Mouse (Mus musculus): ENCODE measurements around the gene Tiam1. TPM values are rescaled to one million over a fixed set of nuclear protein-coding genes. Genes with fewer than 3 reads are reported as not detected.

Tiam1 gene
- polyA plus RNA-seq, 1 experiment from 2014 or later: 7.4 TPM

GRCm38 (mm10) chr16:90103726-90104125, 39.8 kb downstream of the Tiam1 start:
- Histone ChIP-seq H3K4me1 (ENCODE audit: control insufficient read depth, insufficient read depth, low read length) (peaks cover 4% of the 10 kb centered on the region; the same call in 1 of the 2 replicates), H3K4me3 (ENCODE audit: low read length) (no peak overlapping the region), H3K9me3 (ENCODE audit: control insufficient read depth, low read length) (no peaks in the 10 kb centered on the region), H3K27ac (ENCODE audit: low read length) (no peak overlapping the region), H3K27me3 (replicated peaks; ENCODE audit: control insufficient read depth, insufficient read depth, low read length) (no peaks in the 10 kb centered on the region), H3K36me3 (ENCODE audit: control insufficient read depth, insufficient read depth, low read length) (no peaks in the 10 kb centered on the region), H3K9ac (ENCODE audit: low read depth, low read length) (no peak overlapping the region), H3K4me2 (ENCODE audit: low read depth, low read length) (no peak overlapping the region)
- ATAC-seq: no peak
- 68% methylated on average over 2 of the region's 2 CpGs for WGBS

DNA sequence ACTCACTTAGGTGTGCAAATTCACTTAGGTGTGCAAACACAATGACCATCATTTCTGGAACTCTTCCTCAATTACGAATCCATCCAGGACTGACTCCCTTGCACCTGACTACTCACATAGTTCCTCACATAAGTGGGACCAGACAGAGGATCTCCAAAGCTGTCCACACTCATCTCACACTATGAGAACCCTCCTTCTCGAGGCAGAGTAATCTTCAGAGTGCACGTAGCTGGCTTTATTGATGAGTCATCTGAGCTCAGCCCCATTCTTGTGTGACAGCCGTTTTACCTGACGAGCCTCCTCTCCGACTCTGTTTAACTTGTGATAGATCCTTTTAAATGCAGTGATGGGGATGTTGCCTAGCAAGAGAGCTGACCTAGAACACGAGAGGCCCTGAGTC, 41.0 kb downstream of the Tiam1 start:
- H3K4me2 ChIP-seq (ENCODE audit: low read depth, low read length): no peak overlapping the region
- 63% methylated on average over 7 of the region's 7 CpGs for WGBS
- no peaks in the 10 kb centered on the region for H3K9me3 ChIP-seq (ENCODE audit: control insufficient read depth, low read length)
- H3K4me3 ChIP-seq (ENCODE audit: low read length): no peak overlapping the region
- H3K9ac ChIP-seq (ENCODE audit: low read depth, low read length): no peak overlapping the region
- H3K4me1 ChIP-seq (ENCODE audit: control insufficient read depth, insufficient read depth, low read length): peaks cover 4% of the 10 kb centered on the region; the same call in 1 of the 2 replicates
- H3K27me3 ChIP-seq (replicated peaks; ENCODE audit: control insufficient read depth, insufficient read depth, low read length): no peaks in the 10 kb centered on the region
- ATAC-seq: no peak
- H3K27ac ChIP-seq (ENCODE audit: low read length): no peak overlapping the region
- no peaks in the 10 kb centered on the region for H3K36me3 ChIP-seq (ENCODE audit: control insufficient read depth, insufficient read depth, low read length)

- H3K27ac ChIP-seq (ENCODE audit: low read length): no peak overlapping the region
- 61% methylated on average over 11 of the region's 11 CpGs for WGBS
- H3K4me3 ChIP-seq (ENCODE audit: low read length): no peak overlapping the region
- no peaks in the 10 kb centered on the region for H3K36me3 ChIP-seq (ENCODE audit: control insufficient read depth, insufficient read depth, low read length)
- H3K4me2 ChIP-seq (ENCODE audit: low read depth, low read length): peak overlapping the region; percentile 17; the same call in 1 of the 2 replicates
- H3K27me3 ChIP-seq (replicated peaks; ENCODE audit: control insufficient read depth, insufficient read depth, low read length): no peaks in the 10 kb centered on the region
- H3K9ac ChIP-seq (ENCODE audit: low read depth, low read length): no peak overlapping the region
- H3K4me1 ChIP-seq (ENCODE audit: control insufficient read depth, insufficient read depth, low read length): no peaks in the 10 kb centered on the region
- H3K9me3 ChIP-seq (ENCODE audit: control insufficient read depth, low read length): no peaks in the 10 kb centered on the region
- peak; percentile 81 for ATAC-seq
These were observed 45.4 kb downstream of the Tiam1 start for GRCm38 (mm10) chr16:90098191-90098605.

DNA sequence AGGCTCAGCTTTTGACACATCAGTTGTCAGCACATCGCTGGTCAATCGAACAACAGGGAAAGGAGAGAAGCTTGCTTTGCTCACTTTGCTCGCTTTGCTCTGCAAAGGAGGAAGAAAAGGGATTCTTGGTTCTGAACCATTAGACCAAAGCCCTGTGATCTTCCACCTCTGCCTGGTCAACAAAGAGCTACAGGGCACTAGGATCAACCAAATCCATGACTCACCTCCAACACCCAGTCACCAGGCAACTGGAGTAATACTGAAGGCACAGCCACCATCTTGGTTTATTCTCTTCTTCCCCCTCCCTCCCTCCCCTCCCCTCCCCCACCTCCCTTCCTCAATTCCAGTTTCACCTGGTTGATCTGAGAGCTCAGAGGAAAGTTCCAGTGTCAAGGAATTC, 45.8 kb downstream of the Tiam1 start:
- Histone ChIP-seq H3K4me2 (ENCODE audit: low read depth, low read length) (no peak overlapping the region), H3K9ac (ENCODE audit: low read depth, low read length) (no peak overlapping the region), H3K27me3 (replicated peaks; ENCODE audit: control insufficient read depth, insufficient read depth, low read length) (no peaks in the 10 kb centered on the region), H3K4me1 (ENCODE audit: control insufficient read depth, insufficient read depth, low read length) (peaks cover 3% of the 10 kb centered on the region; the same call in 1 of the 2 replicates), H3K9me3 (ENCODE audit: control insufficient read depth, low read length) (no peaks in the 10 kb centered on the region), H3K27ac (ENCODE audit: low read length) (no peak overlapping the region), H3K36me3 (ENCODE audit: control insufficient read depth, insufficient read depth, low read length) (no peaks in the 10 kb centered on the region), H3K4me3 (ENCODE audit: low read length) (no peak overlapping the region)
- no peak for ATAC-seq
- 89% methylated on average over 3 of the region's 3 CpGs for WGBS

- H3K4me3 ChIP-seq (ENCODE audit: low read length): no peak overlapping the region
- peaks cover 6% of the 10 kb centered on the region for H3K4me1 ChIP-seq (ENCODE audit: control insufficient read depth, insufficient read depth, low read length)
- no peak for ATAC-seq
- WGBS: 67% methylated on average over 5 of the region's 5 CpGs
- H3K9ac ChIP-seq (ENCODE audit: low read depth, low read length): no peak overlapping the region
- H3K27ac ChIP-seq (ENCODE audit: low read length): no peak overlapping the region
- no peak overlapping the region for H3K4me2 ChIP-seq (ENCODE audit: low read depth, low read length)
- no peaks in the 10 kb centered on the region for H3K36me3 ChIP-seq (ENCODE audit: control insufficient read depth, insufficient read depth, low read length)
- H3K9me3 ChIP-seq (ENCODE audit: control insufficient read depth, low read length): no peaks in the 10 kb centered on the region
- H3K27me3 ChIP-seq (replicated peaks; ENCODE audit: control insufficient read depth, insufficient read depth, low read length): no peaks in the 10 kb centered on the region
These were observed 47.6 kb downstream of the Tiam1 start for GRCm38 (mm10) chr16:90096011-90096410.

DNA sequence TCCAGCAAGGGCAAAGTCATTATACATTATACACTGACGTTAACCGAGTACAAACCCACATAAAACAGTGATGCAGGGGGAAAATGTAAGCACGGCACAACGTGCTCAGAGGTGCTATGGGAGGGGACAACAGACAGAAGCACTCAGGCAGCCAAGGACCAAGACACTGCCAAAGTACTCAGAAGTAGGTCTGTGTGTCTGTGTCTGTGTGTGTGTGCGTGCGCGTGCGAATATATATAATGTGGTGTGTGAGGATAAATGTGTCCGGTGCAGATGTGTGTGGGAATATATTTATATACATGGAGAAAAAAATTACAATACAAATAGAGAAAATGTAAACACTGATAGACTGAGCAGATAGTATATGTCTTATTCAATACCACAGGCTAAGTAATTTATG, 50.6 kb downstream of the Tiam1 start:
- 56% methylated on average over 9 of the region's 9 CpGs for WGBS
- Histone ChIP-seq H3K4me2 (ENCODE audit: low read depth, low read length) (no peak overlapping the region), H3K4me3 (ENCODE audit: low read length) (no peak overlapping the region), H3K27ac (ENCODE audit: low read length) (no peak overlapping the region), H3K27me3 (replicated peaks; ENCODE audit: control insufficient read depth, insufficient read depth, low read length) (no peaks in the 10 kb centered on the region), H3K4me1 (ENCODE audit: control insufficient read depth, insufficient read depth, low read length) (peaks cover 9% of the 10 kb centered on the region), H3K9me3 (ENCODE audit: control insufficient read depth, low read length) (no peaks in the 10 kb centered on the region), H3K9ac (ENCODE audit: low read depth, low read length) (no peak overlapping the region), H3K36me3 (ENCODE audit: control insufficient read depth, insufficient read depth, low read length) (no peaks in the 10 kb centered on the region)
- no peak for ATAC-seq

- ATAC-seq: no peak
These were observed 51.7 kb downstream of the Tiam1 start for GRCm38 (mm10) chr16:90091906-90092305.

DNA sequence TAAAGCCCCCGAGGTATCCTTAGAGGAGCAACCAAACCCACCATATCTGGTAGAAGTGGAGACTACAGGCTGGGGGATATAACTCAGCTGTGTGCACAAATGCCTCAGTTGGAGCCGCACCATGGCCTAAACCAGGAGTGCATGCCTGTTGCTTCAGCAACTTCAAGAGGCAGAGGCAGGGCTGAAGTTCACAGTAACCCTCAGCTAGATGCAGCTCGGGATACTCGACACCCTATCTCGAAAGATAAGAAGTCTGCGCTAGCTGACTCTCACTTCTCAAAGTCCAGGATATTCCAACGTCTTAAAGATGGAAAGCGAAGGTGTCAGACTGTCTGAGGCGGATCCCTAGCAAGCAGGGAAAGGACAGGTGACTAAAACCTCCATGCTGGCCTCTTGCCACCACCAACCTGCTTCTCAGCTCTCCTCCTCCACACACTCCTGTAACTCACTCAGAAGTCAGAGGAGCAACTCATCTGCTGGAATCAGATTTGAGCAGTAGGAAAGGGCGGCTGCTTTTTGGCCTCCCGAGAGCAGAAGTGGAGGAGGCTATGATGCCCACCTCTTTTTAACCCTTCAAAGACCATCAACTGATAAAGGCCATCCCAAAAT, 52.4 kb downstream of the Tiam1 start:
- H3K4me2 ChIP-seq (ENCODE audit: low read depth, low read length): no peak overlapping the region
- H3K27me3 ChIP-seq (replicated peaks; ENCODE audit: control insufficient read depth, insufficient read depth, low read length): no peaks in the 10 kb centered on the region
- peak; percentile 81 for ATAC-seq
- H3K9ac ChIP-seq (ENCODE audit: low read depth, low read length): no peak overlapping the region
- no peak overlapping the region for H3K4me3 ChIP-seq (ENCODE audit: low read length)
- no peaks in the 10 kb centered on the region for H3K9me3 ChIP-seq (ENCODE audit: control insufficient read depth, low read length)
- no peak overlapping the region for H3K27ac ChIP-seq (ENCODE audit: low read length)
- no peaks in the 10 kb centered on the region for H3K36me3 ChIP-seq (ENCODE audit: control insufficient read depth, insufficient read depth, low read length)
- peaks cover 9% of the 10 kb centered on the region for H3K4me1 ChIP-seq (ENCODE audit: control insufficient read depth, insufficient read depth, low read length)
- 53% methylated on average over 11 of the region's 11 CpGs for WGBS

More at GRCm38 (mm10) chr16:90091906-90092305, 51.7 kb downstream of the Tiam1 start:
- Histone ChIP-seq H3K4me3 (ENCODE audit: low read length) (no peak overlapping the region), H3K4me1 (ENCODE audit: control insufficient read depth, insufficient read depth, low read length) (peaks cover 9% of the 10 kb centered on the region), H3K27me3 (replicated peaks; ENCODE audit: control insufficient read depth, insufficient read depth, low read length) (no peaks in the 10 kb centered on the region), H3K36me3 (ENCODE audit: control insufficient read depth, insufficient read depth, low read length) (no peaks in the 10 kb centered on the region), H3K27ac (ENCODE audit: low read length) (no peak overlapping the region), H3K4me2 (ENCODE audit: low read depth, low read length) (no peak overlapping the region), H3K9me3 (ENCODE audit: control insufficient read depth, low read length) (no peaks in the 10 kb centered on the region), H3K9ac (ENCODE audit: low read depth, low read length) (no peak overlapping the region)
- WGBS: 88% methylated on average over 1 of the region's 1 CpGs

DNA sequence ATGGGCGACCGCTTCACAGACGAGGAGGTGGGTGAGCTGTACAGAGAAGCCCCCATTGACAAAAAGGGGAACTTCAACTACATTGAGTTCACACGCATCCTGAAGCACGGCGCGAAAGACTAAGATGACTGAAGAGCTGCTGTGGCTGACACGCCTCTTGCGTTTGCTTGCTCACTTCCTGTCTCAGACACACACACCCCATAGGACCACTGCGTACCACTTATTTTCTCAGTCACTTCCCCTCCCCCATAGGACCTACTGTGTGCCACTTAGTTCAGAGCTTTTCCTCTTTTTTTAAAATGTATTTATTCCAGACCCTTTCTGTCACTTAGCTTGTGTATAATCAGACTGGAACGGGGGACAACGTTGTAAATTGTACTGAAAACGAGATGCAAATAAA, 53.2 kb downstream of the Tiam1 start:
- WGBS: 91% methylated on average over 13 of the region's 13 CpGs
- no peaks in the 10 kb centered on the region for H3K27me3 ChIP-seq (replicated peaks; ENCODE audit: control insufficient read depth, insufficient read depth, low read length)
- ATAC-seq: no peak
- H3K4me1 ChIP-seq (ENCODE audit: control insufficient read depth, insufficient read depth, low read length): peaks cover 9% of the 10 kb centered on the region
- H3K27ac ChIP-seq (ENCODE audit: low read length): no peak overlapping the region
- no peak overlapping the region for H3K9ac ChIP-seq (ENCODE audit: low read depth, low read length)
- no peak overlapping the region for H3K4me2 ChIP-seq (ENCODE audit: low read depth, low read length)
- no peaks in the 10 kb centered on the region for H3K9me3 ChIP-seq (ENCODE audit: control insufficient read depth, low read length)
- H3K4me3 ChIP-seq (ENCODE audit: low read length): no peak overlapping the region
- no peaks in the 10 kb centered on the region for H3K36me3 ChIP-seq (ENCODE audit: control insufficient read depth, insufficient read depth, low read length)

GRCm38 (mm10) chr16:90087256-90087655, 56.3 kb downstream of the Tiam1 start:
- no peak overlapping the region for H3K4me2 ChIP-seq (ENCODE audit: low read depth, low read length)
- no peak overlapping the region for H3K4me3 ChIP-seq (ENCODE audit: low read length)
- H3K36me3 ChIP-seq (ENCODE audit: control insufficient read depth, insufficient read depth, low read length): no peaks in the 10 kb centered on the region
- no peak overlapping the region for H3K9ac ChIP-seq (ENCODE audit: low read depth, low read length)
- ATAC-seq: no peak
- no peaks in the 10 kb centered on the region for H3K9me3 ChIP-seq (ENCODE audit: control insufficient read depth, low read length)
- H3K27me3 ChIP-seq (replicated peaks; ENCODE audit: control insufficient read depth, insufficient read depth, low read length): no peaks in the 10 kb centered on the region
- WGBS: 85% methylated on average over 5 of the region's 5 CpGs
- H3K4me1 ChIP-seq (ENCODE audit: control insufficient read depth, insufficient read depth, low read length): peaks cover 7% of the 10 kb centered on the region
- no peak overlapping the region for H3K27ac ChIP-seq (ENCODE audit: low read length)
